Mouse (Mus musculus) ES-E14 (cell line): Measurements from ENCODE around the gene Klk1b5. TPM values are rescaled to one million over a fixed set of nuclear protein-coding genes. Genes with fewer than 3 reads are reported as not detected.
A peak's percentile ranks its signal among the peaks of the same experiment; 100 is the strongest.

Experiments
- DNase-seq: peaks from one replicate; pipeline ENCODE4 v3.0.0-alpha.2; 2013; ENCODE audit warnings: low read depth, low spot score
- H3K27ac ChIP-seq: 2 replicates; pipeline ENCODE4 v1.5.1; 2012; ENCODE audit warnings: low read depth, mild to moderate bottlenecking, low read length, moderate library complexity, mixed read lengths; ENCODE audit not compliant: poor library complexity, insufficient read depth, severe bottlenecking
- H3K36me3 ChIP-seq: 2 replicates; pipeline ENCODE4 v1.6.1; 2012; ENCODE audit warnings: mild to moderate bottlenecking, low read length, moderate library complexity, mixed read lengths; ENCODE audit not compliant: control insufficient read depth, poor library complexity, insufficient read depth, severe bottlenecking
- H3K4me1 ChIP-seq, 2 experiments: fragments of 150-350 bp in 1 of 2; sonication (generic) in 1 of 2; 2 replicates each; pipeline ENCODE4 v1.6.1; 2012; ENCODE audit warnings: low read length in 2 of 2, mild to moderate bottlenecking in 1 of 2, mixed read lengths in 1 of 2; ENCODE audit not compliant: control insufficient read depth in 2 of 2, insufficient read depth in 2 of 2, poor library complexity in 1 of 2
- H3K4me3 ChIP-seq, 2 experiments: fragments of 150-350 bp in 1 of 2; sonication (generic) in 1 of 2; 2 replicates each; pipeline ENCODE4 v1.5.1; 2012; ENCODE audit warnings: low read length in 2 of 2, low read depth in 1 of 2, mild to moderate bottlenecking in 1 of 2, mixed read lengths in 1 of 2; ENCODE audit not compliant: insufficient read depth in 1 of 2, poor library complexity in 1 of 2, severe bottlenecking in 1 of 2
- H3K9ac ChIP-seq: 2 replicates; pipeline ENCODE4 v1.6.1; 2012; ENCODE audit warnings: low read depth, mild to moderate bottlenecking, low read length, mixed read lengths; ENCODE audit not compliant: poor library complexity, insufficient read depth, severe bottlenecking
- H3K9me3 ChIP-seq: fragments of 150-350 bp; sonication (generic); 2 replicates; pipeline ENCODE4 v1.6.1; 2012; ENCODE audit warnings: low read depth, mild to moderate bottlenecking, low read length; ENCODE audit not compliant: control insufficient read depth, insufficient read depth
- CHD2 ChIP-seq: IDR thresholded peaks from 2 replicates; pipeline ENCODE4 v1.6.1; 2014; ENCODE audit warnings: mild to moderate bottlenecking, low read depth, low read length, inconsistent platforms
- HCFC1 ChIP-seq: IDR thresholded peaks from 2 replicates; pipeline ENCODE4 v1.6.1; 2012; ENCODE audit warnings: low read length, inconsistent platforms, borderline replicate concordance; ENCODE audit not compliant: insufficient read depth
- MAFK ChIP-seq: IDR thresholded peaks from 2 replicates; pipeline ENCODE4 v1.6.1; 2014; ENCODE audit warnings: mild to moderate bottlenecking, low read depth, low read length, inconsistent platforms; ENCODE audit not compliant: insufficient read depth
- ZC3H11A ChIP-seq: IDR thresholded peaks from 2 replicates; pipeline ENCODE4 v1.6.1; 2012; ENCODE audit warnings: low read depth, mild to moderate bottlenecking, inconsistent platforms, low read length, borderline replicate concordance
- ZNF384 ChIP-seq: IDR thresholded peaks from 2 replicates; pipeline ENCODE4 v1.6.1; 2012; ENCODE audit warnings: low read depth, low read length, inconsistent platforms
- in situ Hi-C, 2 experiments: fragments of 600-800 bp; cut with MboI; formaldehyde crosslinking; loops; one replicate each; pipeline ENCODE4 v1.15.1; 2025; ENCODE audit warnings: low sequenced_read_pairs in 2 of 2, inconsistent platforms in 1 of 2; ENCODE audit not compliant: unreplicated experiment in 2 of 2
- total RNA-seq: library from RNA; depleted of rRNA; stranded (reverse); fragments of 300-350 nt; gene quantifications from 2 replicates; pipeline ENCODE4 v1.2.3, GENCODE M21; 2012

Gene Klk1b5
- total RNA-seq, 1 experiment = not detected

GRCm38 (mm10) chr7:44257278-44257677 lies 41.5 kb downstream of the Klk1b5 start, which contains the start of gene Acp4:
TSS of gene Acp4 (minus strand) at chr7:44257378.
- H3K9me3 ChIP-seq = no peaks in the 10 kb centered on the region
- peaks cover 4% of the 10 kb centered on the region; the same call in 1 of the 2 replicates for H3K36me3 ChIP-seq
- no peak within 1 kb of the TSS for H3K9ac ChIP-seq
- peaks cover 0 to 13% of the 10 kb centered on the region in 2 experiments; a peak in 1 of 4 replicates for H3K4me1 ChIP-seq
- no peak within 1 kb of the TSS for H3K4me3 ChIP-seq
- no peak for DNase-seq
- in situ Hi-C loops = loop anchor here in 1 of 2 experiments (5.0 to 25.0 kb wide), 2 partner anchors 50 to 180 kb away; partner anchors contain the start of genes Klk1b4 and Lrrc4b
- no peak within 1 kb of the TSS for H3K27ac ChIP-seq
- TF ChIP-seq HCFC1 = no peak
- TF ChIP-seq ZNF384 = no peak
- TF ChIP-seq MAFK = no peak
- no peak for TF ChIP-seq ZC3H11A
- no peak for TF ChIP-seq CHD2

- no peak for TF ChIP-seq MAFK
- no peak for TF ChIP-seq CHD2
- TF ChIP-seq ZC3H11A = no peak
- no peak for TF ChIP-seq ZNF384
- no peak for TF ChIP-seq HCFC1
- in situ Hi-C loops = loop anchor here (10.0 to 25.0 kb wide), 4 partner anchors 54 to 177 kb away; partner anchors contain the start of genes Lrrc4b (in 1 of the 2) and Shank1 (in 1 of the 2)
- no peaks in the 10 kb centered on the region for H3K9me3 ChIP-seq
- H3K27ac ChIP-seq = no peak overlapping the region
- H3K36me3 ChIP-seq = no peaks in the 10 kb centered on the region
- H3K4me3 ChIP-seq = no peak overlapping the region
- no peak overlapping the region for H3K9ac ChIP-seq
- DNase-seq = no peak
- peaks cover 0 to 9% of the 10 kb centered on the region in 2 experiments; a peak in 1 of 4 replicates for H3K4me1 ChIP-seq
Measured at GRCm38 (mm10) chr7:44260410-44260809, 44.7 kb downstream of the Klk1b5 start.

- H3K36me3 ChIP-seq = no peaks in the 10 kb centered on the region
- no peak for DNase-seq
- TF ChIP-seq HCFC1 = no peak
- TF ChIP-seq CHD2 = no peak
- no peak for TF ChIP-seq ZNF384
- no peak for TF ChIP-seq MAFK
- TF ChIP-seq ZC3H11A = no peak
- H3K9me3 ChIP-seq = no peaks in the 10 kb centered on the region
- H3K9ac ChIP-seq = no peak within 1 kb of the TSS
- no peak within 1 kb of the TSS for H3K27ac ChIP-seq
- no peak within 1 kb of the TSS for H3K4me3 ChIP-seq
- in situ Hi-C loops = loop anchor here (10.0 to 25.0 kb wide), 4 partner anchors 54 to 176 kb away; partner anchors contain the start of genes Lrrc4b (in 1 of the 2) and Shank1 (in 1 of the 2)
- H3K4me1 ChIP-seq = peaks cover 0 to 6% of the 10 kb centered on the region in 2 experiments; a peak in 1 of 4 replicates
Measured at GRCm38 (mm10) chr7:44261147-44261546, 45.4 kb downstream of the Klk1b5 start, which contains the start of gene Gm15517. TSS of gene Gm15517 (plus strand) at chr7:44261447.

- peak; percentile 96 for DNase-seq
- Histone ChIP-seq H3K9ac (peak overlapping the region; percentile 12; the same call in 1 of the 2 replicates), H3K36me3 (no peaks in the 10 kb centered on the region), H3K4me1 (peaks cover 0 to 6% of the 10 kb centered on the region in 2 experiments; a peak in 1 of 4 replicates), H3K4me3 (peak overlapping the region; percentile 26 to 47; a peak in 3 of 4 replicates), H3K9me3 (no peaks in the 10 kb centered on the region), H3K27ac (no peak overlapping the region)
- peak; percentile 40; the same call in 1 of the 2 replicates for TF ChIP-seq HCFC1
- no peak for TF ChIP-seq MAFK
- TF ChIP-seq ZC3H11A = peak; percentile 95; the same call in 1 of the 2 replicates
- TF ChIP-seq ZNF384 = peak; percentile 92; the same call in 1 of the 2 replicates
- TF ChIP-seq CHD2 = no peak
- in situ Hi-C loops = loop anchor here (10.0 to 25.0 kb wide), 4 partner anchors 52 to 174 kb away; partner anchors contain the start of genes Lrrc4b (in 1 of the 2) and Shank1 (in 1 of the 2)
Measured at GRCm38 (mm10) chr7:44262791-44263643, 47.3 kb downstream of the Klk1b5 start.
